Mouse (Mus musculus) small intestine, adult 2 months (tissue): Measurements from ENCODE around the gene Xpo5. TPM values are rescaled to one million over a fixed set of nuclear protein-coding genes. Genes with fewer than 3 reads are reported as not detected.
A peak's percentile ranks its signal among the peaks of the same experiment; 100 is the strongest.

Experiments used
- H3K27ac ChIP-seq: fragments of 200-500 bp; 2 replicates; pipeline ENCODE4 v1.5.1; 2012; ENCODE audit warnings: low read depth, low read length, control low read depth, inconsistent platforms; ENCODE audit not compliant: insufficient read depth
- H3K27me3 ChIP-seq: fragments of 200-500 bp; 2 replicates; pipeline ENCODE4 v1.6.1; 2012; ENCODE audit warnings: mild to moderate bottlenecking, moderate library complexity, low read length, inconsistent platforms; ENCODE audit not compliant: control insufficient read depth, insufficient read depth
- H3K36me3 ChIP-seq: fragments of 200-500 bp; 2 replicates; pipeline ENCODE4 v1.6.1; 2012; ENCODE audit warnings: mild to moderate bottlenecking, low read length, control low read depth, inconsistent platforms; ENCODE audit not compliant: control insufficient read depth, insufficient read depth
- H3K4me1 ChIP-seq: fragments of 200-500 bp; 2 replicates; pipeline ENCODE4 v1.6.1; 2012; ENCODE audit warnings: low read length, inconsistent platforms, mixed read lengths; ENCODE audit not compliant: control insufficient read depth, insufficient read depth, insufficient read length
- H3K4me3 ChIP-seq: fragments of 200-500 bp; 2 replicates; pipeline ENCODE4 v1.5.1; 2012; ENCODE audit warnings: low read depth, mild to moderate bottlenecking, control low read depth, inconsistent platforms, low read length, moderate library complexity
- CTCF ChIP-seq: fragments of 200-500 bp; IDR thresholded peaks from 2 replicates; pipeline ENCODE4 v1.5.1; 2012; ENCODE audit warnings: low read depth, mild to moderate bottlenecking, control low read depth, inconsistent platforms, low read length, moderate library complexity, mixed read lengths; ENCODE audit not compliant: insufficient replicate concordance, insufficient read length; ENCODE audit errors: extremely low read depth
- POLR2A ChIP-seq: fragments of 200-500 bp; IDR thresholded peaks from 2 replicates; pipeline ENCODE4 v1.6.1; 2012; ENCODE audit warnings: low read depth, mild to moderate bottlenecking, control low read depth, inconsistent platforms, low read length, moderate library complexity
- WGBS: fragments of 180-500 bp; shearing (Covaris S2); methylation state at CpG from one replicate; pipeline ENCODE4 v1.1.7; 2018; 5-methylcytosine and 5-hydroxymethylcytosine counted together
- polyA plus RNA-seq: library from polyadenylated mRNA; depleted of rRNA; stranded (reverse); fragments of >200 nt; gene quantifications from 2 replicates; pipeline ENCODE4 v1.2.3, GENCODE M21; 2012; rRNA removed

Xpo5 gene
- 5.3 and 8.4 TPM in 2 replicates for polyA plus RNA-seq

DNA sequence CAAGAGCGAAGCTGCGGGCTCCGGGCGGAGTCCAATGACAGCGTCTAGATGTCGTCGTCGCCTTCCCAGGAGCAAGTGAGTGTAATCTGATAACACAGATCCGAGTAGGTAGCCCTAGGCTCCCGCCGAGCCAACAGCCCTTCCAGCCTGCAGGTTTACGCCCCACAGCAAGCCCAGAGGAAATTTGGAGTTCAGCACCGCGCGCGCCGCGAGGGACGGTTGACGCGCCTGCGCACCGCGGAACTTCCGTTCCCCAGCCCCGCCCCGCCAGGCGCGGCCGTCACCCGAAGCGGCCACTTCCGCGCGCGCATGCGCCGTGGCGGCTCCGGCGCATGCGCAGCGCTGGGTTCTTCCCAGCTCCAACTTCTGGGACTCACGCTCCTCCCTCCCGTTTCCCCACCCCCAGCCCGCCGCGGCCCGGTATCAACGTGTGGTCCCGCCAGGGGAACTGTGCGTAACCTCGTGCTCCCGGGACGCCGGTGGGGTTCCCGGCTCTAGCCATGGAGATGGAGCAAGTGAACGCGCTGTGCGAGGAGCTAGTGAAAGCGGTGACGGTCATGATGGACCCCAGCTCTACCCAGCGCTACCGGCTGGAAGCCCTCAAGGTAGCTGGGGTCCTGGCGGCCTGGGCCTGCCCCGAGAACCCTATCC lies at the start of gene Xpo5, which contains the start of gene Polh:
TSS of gene Xpo5 (plus strand) at position 362 of the 651 bp plus-strand sequence.
TSS of gene Polh (minus strand) at position 225 of the 651 bp plus-strand sequence.
- Histone ChIP-seq H3K4me1 (peaks cover 2% of the 10 kb centered on the region; the same call in 1 of the 2 replicates), H3K36me3 (peaks cover 6% of the 10 kb centered on the region; the same call in 1 of the 2 replicates), H3K4me3 (peak within 1 kb of the TSS; percentile 84), H3K27ac (peak within 1 kb of the TSS; percentile 31), H3K27me3 (no peaks in the 10 kb centered on the region)
- WGBS: under 1% methylated on average over 65 of the region's 66 CpGs
- TF ChIP-seq POLR2A (0 out of 2 replicates have a peak, but pooled peaks have one; percentile 22), CTCF (no peak)

DNA sequence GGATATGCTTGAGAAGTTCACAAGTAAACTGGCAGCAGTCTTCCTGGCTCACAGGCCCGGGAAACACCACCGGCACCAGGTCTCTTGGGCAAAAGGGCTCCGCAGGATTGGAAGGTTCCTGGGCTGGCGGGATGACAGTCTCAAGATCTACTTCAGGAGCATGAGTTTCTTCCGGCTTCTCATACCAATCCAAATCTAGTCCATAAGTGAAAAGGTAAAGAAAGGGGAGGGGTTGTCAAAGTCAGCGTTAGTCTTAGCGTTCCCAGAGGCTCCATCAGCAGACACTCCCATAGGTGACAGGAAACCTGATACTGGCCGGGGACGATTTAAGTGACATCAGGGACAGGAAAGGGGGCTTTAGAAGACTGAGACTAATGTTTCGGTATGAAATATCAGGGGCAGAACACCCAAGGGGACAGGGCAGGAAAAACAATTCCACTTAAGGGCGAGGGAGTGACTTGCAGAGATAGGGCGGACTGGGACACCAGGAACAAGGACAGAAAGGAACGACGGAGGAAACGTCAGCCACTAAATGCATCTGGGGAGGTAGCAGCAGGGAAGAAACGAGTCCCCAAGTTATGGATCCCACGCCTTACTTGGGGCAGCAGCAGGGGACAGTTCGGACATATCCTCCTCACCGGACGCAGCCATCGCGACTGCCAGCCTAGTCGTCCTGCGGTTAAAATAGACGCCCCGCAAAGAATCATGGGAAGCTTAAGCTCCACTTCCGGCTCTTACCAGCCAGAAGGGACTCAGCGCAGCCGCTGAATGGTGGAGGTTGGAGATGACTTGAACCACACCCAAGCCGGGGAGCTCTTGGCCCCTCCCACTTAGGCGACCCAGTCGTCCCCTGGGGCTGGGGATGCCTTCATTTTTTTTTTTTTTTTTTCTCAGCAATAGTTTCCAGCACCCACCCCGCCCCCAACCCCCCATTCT lies 49.5 kb upstream of the Xpo5 start, which contains the start of gene Mad2l1bp:
TSS of gene Mad2l1bp (minus strand) at position 707 of the 936 bp plus-strand sequence.
- Histone ChIP-seq H3K36me3 (peaks cover 15% of the 10 kb centered on the region), H3K27me3 (no peaks in the 10 kb centered on the region), H3K4me1 (peaks cover 3% of the 10 kb centered on the region; the same call in 1 of the 2 replicates), H3K4me3 (peak within 1 kb of the TSS; percentile 97), H3K27ac (peak within 1 kb of the TSS; percentile 76)
- WGBS: 1% methylated on average over 33 of the region's 33 CpGs
- TF ChIP-seq CTCF: no peak
- TF ChIP-seq POLR2A: peak; percentile 100

DNA sequence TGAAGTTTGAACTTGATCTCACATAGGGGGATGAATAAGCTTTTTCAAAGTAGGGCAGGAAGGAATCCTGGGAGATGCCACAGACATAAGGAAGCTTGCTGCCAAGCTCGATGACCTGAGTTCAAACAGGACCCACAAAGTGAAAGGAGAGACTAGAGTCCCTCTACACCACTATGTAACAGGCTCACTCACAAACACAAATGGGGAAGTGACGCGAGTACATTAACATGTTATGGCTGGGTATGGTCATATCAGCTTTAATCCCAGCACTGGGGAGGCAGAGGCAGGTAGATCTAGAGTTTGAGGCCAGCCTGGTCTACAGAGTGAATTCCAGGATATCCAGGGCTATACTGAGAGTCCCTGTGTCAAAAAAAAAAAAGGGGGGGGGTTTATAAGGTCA lies 48.2 kb upstream of the Xpo5 start:
- 81% methylated on average over 3 of the region's 3 CpGs for WGBS
- TF ChIP-seq CTCF (no peak), POLR2A (no peak)
- H3K27ac ChIP-seq: no peak overlapping the region
- H3K4me3 ChIP-seq: no peak overlapping the region
- no peaks in the 10 kb centered on the region for H3K27me3 ChIP-seq
- peaks cover 5% of the 10 kb centered on the region for H3K4me1 ChIP-seq
- peaks cover 6% of the 10 kb centered on the region for H3K36me3 ChIP-seq

DNA sequence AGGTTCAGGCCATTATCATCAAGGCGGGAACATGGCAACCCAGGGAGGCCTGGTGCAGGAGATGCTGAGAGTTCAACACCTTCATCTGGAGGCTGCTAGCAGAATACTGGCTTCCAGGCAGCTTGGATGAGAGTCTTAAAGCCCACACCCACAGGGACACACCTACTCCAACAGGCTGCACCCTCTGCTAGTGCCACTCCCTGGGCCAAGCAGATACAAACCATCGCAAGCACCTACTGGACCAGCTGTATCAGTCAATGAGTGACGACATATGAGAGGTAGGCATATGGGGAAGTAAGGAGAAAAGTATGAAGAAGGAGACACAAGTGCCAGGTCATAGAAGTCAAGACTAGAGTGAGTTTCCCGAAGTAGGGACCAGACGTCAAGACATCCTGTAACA lies 45.9 kb upstream of the Xpo5 start:
- Histone ChIP-seq H3K27me3 (no peaks in the 10 kb centered on the region), H3K36me3 (peaks cover under 1% of the 10 kb centered on the region; the same call in 1 of the 2 replicates), H3K27ac (no peak overlapping the region), H3K4me3 (no peak overlapping the region), H3K4me1 (peaks cover 9% of the 10 kb centered on the region)
- 58% methylated on average over 5 of the region's 5 CpGs for WGBS
- TF ChIP-seq POLR2A: no peak
- TF ChIP-seq CTCF: no peak

DNA sequence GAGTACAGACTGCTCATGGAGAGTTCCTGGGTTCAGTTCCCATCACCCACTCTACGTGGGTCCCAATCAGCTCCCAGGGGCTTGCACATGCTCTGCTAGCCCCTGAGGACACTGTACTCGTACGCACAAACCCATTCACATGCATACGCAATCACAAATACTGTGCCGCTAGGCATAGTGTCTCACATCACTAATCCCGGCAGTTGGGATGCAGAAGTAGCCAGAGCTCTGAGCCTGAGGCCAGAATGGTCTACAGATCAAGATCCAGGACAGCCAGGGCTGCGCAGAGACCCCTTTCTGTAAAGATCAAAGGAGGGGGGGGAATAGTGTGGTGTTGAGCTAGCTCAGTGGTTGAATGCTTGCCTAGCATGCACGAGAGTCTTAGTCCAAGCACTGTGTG lies 45.5 kb upstream of the Xpo5 start:
- Histone ChIP-seq H3K27ac (no peak overlapping the region), H3K36me3 (no peaks in the 10 kb centered on the region), H3K4me3 (no peak overlapping the region), H3K4me1 (peaks cover 9% of the 10 kb centered on the region), H3K27me3 (no peaks in the 10 kb centered on the region)
- TF ChIP-seq POLR2A (no peak), CTCF (no peak)
- 93% methylated on average over 8 of the region's 8 CpGs for WGBS

DNA sequence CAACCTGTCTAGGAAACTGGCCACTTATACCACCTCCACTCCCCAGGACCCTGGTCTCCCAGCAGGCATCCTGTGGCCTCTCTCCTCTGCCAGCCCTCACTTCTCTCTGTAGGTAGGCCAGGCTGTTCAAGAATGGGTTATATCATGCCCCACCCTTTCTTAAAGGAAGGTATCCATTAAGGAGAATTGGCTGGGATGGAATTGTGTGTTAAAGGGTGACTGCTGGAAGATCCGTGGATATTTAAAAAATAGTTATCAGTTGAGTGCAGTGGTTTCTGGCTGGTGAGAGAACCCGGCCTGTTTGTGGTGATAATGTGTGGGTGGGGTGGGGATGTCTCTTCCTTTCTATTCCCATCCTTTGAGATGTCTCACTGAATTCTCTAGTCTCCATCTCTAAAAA lies 43.3 kb upstream of the Xpo5 start:
- 13% methylated on average over 2 of the region's 2 CpGs for WGBS
- Histone ChIP-seq H3K4me1 (peaks cover 9% of the 10 kb centered on the region), H3K36me3 (peaks cover 4% of the 10 kb centered on the region; the same call in 1 of the 2 replicates), H3K27ac (peak overlapping the region; percentile 98), H3K4me3 (no peak overlapping the region), H3K27me3 (no peaks in the 10 kb centered on the region)
- TF ChIP-seq POLR2A (no peak), CTCF (no peak)

DNA sequence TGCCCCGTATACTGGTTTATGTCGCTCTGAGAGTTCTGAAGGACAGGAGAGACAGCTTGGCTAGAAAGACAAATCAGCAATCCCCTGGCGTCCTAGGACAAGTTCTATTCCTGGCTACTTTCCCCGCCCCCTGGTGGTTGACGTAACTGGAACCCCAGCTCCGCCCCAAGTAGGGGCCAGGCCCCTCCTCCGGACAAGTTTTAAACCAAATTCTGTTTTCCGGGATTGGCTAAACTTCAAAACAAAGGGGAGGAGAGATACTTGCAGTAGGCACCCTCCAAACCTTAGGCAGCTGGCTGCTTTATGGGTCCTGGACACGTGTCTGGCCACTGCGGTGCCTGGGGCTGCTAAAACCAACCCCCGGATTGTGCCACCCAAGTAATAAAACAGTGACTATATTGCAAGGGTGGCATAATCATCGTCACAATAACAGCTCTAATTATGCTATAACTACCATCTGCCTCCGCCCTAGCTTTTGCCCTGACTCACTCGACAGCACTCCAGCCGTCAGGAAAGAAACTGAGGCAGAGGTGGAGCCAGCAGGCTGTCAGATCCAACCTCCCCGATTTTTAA lies 42.4 kb upstream of the Xpo5 start:
- H3K27me3 ChIP-seq: no peaks in the 10 kb centered on the region
- peak overlapping the region; percentile 71 for H3K4me3 ChIP-seq
- peaks cover 9% of the 10 kb centered on the region for H3K4me1 ChIP-seq
- H3K27ac ChIP-seq: peak overlapping the region; percentile 98
- H3K36me3 ChIP-seq: peaks cover 13% of the 10 kb centered on the region
- TF ChIP-seq CTCF: peak; percentile 36; the same call in 1 of the 2 replicates
- peak; percentile 40; the same call in 1 of the 2 replicates for TF ChIP-seq POLR2A
- WGBS: under 1% methylated on average over 16 of the region's 16 CpGs
